Mouse (Mus musculus) common myeloid progenitor, adult 5-6 weeks (primary cell): ENCODE results near the gene Nat8f6. TPM values are rescaled to one million over a fixed set of nuclear protein-coding genes. Genes with fewer than 3 reads are reported as not detected.
A peak's percentile ranks its signal among the peaks of the same experiment; 100 is the strongest.
"Not testable (repeated sequence)": the region's sequence is repeated elsewhere in the genome, so short reads cannot be mapped to it uniquely, and the experiment has no call there.

ENCODE experiments used
- ATAC-seq: replicated peaks from 2 replicates; pipeline ENCODE4 v1.8.0; 2016; ENCODE audit warnings: low read depth, mild to moderate bottlenecking, moderate TSS enrichment, inconsistent platforms; ENCODE audit not compliant: poor library complexity, severe bottlenecking
- total RNA-seq: library from RNA; stranded (forward); fragments of 200-1000, 187-1606 nt; gene quantifications from 2 replicates; pipeline ENCODE4 v1.2.3, GENCODE M21; 2017

Nat8f6 gene
- total RNA-seq, 1 experiment from 2014 or later, result not detected

- ATAC-seq, result peak; percentile 56; the same call in 1 of the 2 replicates
These were observed 16.6 kb upstream of the Nat8f6 start for GRCm38 (mm10) chr6:85837307-85837706.

GRCm38 (mm10) chr6:85836827-85837226, 16.1 kb upstream of the Nat8f6 start:
- ATAC-seq, result peak; percentile 45; the same call in 1 of the 2 replicates

- ATAC-seq, result not testable (repeated sequence)
These were observed 15.3 kb upstream of the Nat8f6 start for GRCm38 (mm10) chr6:85836098-85836497.

- ATAC-seq, result not testable (repeated sequence)
These were observed 14.3 kb upstream of the Nat8f6 start for GRCm38 (mm10) chr6:85835104-85835503.

GRCm38 (mm10) chr6:85834504-85835100, 13.8 kb upstream of the Nat8f6 start:
- not testable (repeated sequence) for ATAC-seq

- ATAC-seq, result no peak
These were observed 11.1 kb upstream of the Nat8f6 start, which contains the start of gene Nat8 for GRCm38 (mm10) chr6:85831796-85832321. Gene Nat8 (minus strand): TSS chr6:85832082.

- ATAC-seq, result no peak
These were observed 8.7 kb upstream of the Nat8f6 start for GRCm38 (mm10) chr6:85829462-85829861.

- ATAC-seq, result no peak
These were observed 5.1 kb upstream of the Nat8f6 start for GRCm38 (mm10) chr6:85825886-85826285.

GRCm38 (mm10) chr6:85823382-85824090, 2.8 kb upstream of the Nat8f6 start:
- ATAC-seq, result no peak

GRCm38 (mm10) chr6:85822286-85822685, 1.5 kb upstream of the Nat8f6 start:
- ATAC-seq, result no peak

- ATAC-seq, result no peak
These were observed 2.4 kb downstream of the Nat8f6 start for GRCm38 (mm10) chr6:85818338-85818737.

GRCm38 (mm10) chr6:85813339-85813738, 7.4 kb downstream of the Nat8f6 start:
- no peak for ATAC-seq

- ATAC-seq, result not testable (repeated sequence)
These were observed 9.7 kb downstream of the Nat8f6 start for GRCm38 (mm10) chr6:85810942-85811537.

- ATAC-seq, result not testable (repeated sequence)
These were observed 10.2 kb downstream of the Nat8f6 start for GRCm38 (mm10) chr6:85810514-85810913.

- ATAC-seq, result not testable (repeated sequence)
These were observed 11.0 kb downstream of the Nat8f6 start for GRCm38 (mm10) chr6:85809784-85810183.

GRCm38 (mm10) chr6:85803180-85803579, 17.6 kb downstream of the Nat8f6 start:
- ATAC-seq, result not testable (repeated sequence)

GRCm38 (mm10) chr6:85765532-85765931, 55.2 kb downstream of the Nat8f6 start, which contains the start of gene Nat8f3:
Gene Nat8f3 (minus strand): TSS chr6:85765754.
- ATAC-seq, result not testable (repeated sequence)

GRCm38 (mm10) chr6:85763127-85764070, 57.4 kb downstream of the Nat8f6 start:
- ATAC-seq, result not testable (repeated sequence)

GRCm38 (mm10) chr6:85762678-85763077, 58.1 kb downstream of the Nat8f6 start:
- not testable (repeated sequence) for ATAC-seq
